Mouse (Mus musculus): ENCODE data around the gene 1700125H20Rik. TPM values are rescaled to one million over a fixed set of nuclear protein-coding genes. Genes with fewer than 3 reads are reported as not detected.

1700125H20Rik gene
- not detected in 2 replicates for polyA plus RNA-seq (2014; fragmentation: Nextera tagmentation; extraction: Ambion mirVana)

- 14% methylated on average over 21 of the region's 21 CpGs for WGBS
Measured at GRCm38 (mm10) chr11:85170058-85170740, at the start of gene 1700125H20Rik. 1700125H20Rik (plus strand) TSS chr11:85170404.

GRCm38 (mm10) chr11:85122073-85122472, 48.1 kb upstream of the 1700125H20Rik start:
- Histone ChIP-seq H3K9me3 (ENCODE audit: control insufficient read depth, low read length) (no peaks in the 10 kb centered on the region), H3K36me3 (ENCODE audit: control insufficient read depth, insufficient read depth, low read length) (no peaks in the 10 kb centered on the region), H3K4me2 (ENCODE audit: low read length) (no peak overlapping the region), H3K4me3 (ENCODE audit: control insufficient read depth in 1 of 2, insufficient read depth in 1 of 2, low read depth in 1 of 2, low read length in 2 of 2) (no peak overlapping the region), H3K4me1 (ENCODE audit: control insufficient read depth in 2 of 2, insufficient read depth in 2 of 2, low read length in 2 of 2) (no peaks in the 10 kb centered on the region), H3K9ac (ENCODE audit: low read length) (no peak overlapping the region), H3K27ac (replicated peaks in 1 of 2; ENCODE audit: control insufficient read depth in 1 of 2, insufficient read depth in 1 of 2, low read depth in 2 of 2, low read length in 2 of 2) (no peak overlapping the region), H3K27me3 (ENCODE audit: control insufficient read depth, insufficient read depth, low read length) (no peaks in the 10 kb centered on the region)
- 73% methylated on average over 1 of the region's 1 CpGs for WGBS
- ATAC-seq (ENCODE audit: insufficient number of reproducible peaks, insufficient read depth, low FRiP score, low read depth) = no peak

More at GRCm38 (mm10) chr11:85170058-85170740, at the start of gene 1700125H20Rik:
- no peak for ATAC-seq (ENCODE audit: insufficient number of reproducible peaks, insufficient read depth, low FRiP score, low read depth)
- no peaks in the 10 kb centered on the region for H3K4me1 ChIP-seq (ENCODE audit: control insufficient read depth in 2 of 2, insufficient read depth in 2 of 2, low read length in 2 of 2)
- no peak within 1 kb of the TSS for H3K27ac ChIP-seq (replicated peaks in 1 of 2; ENCODE audit: control insufficient read depth in 1 of 2, insufficient read depth in 1 of 2, low read depth in 2 of 2, low read length in 2 of 2)
- peak within 1 kb of the TSS; percentile 51; the same call in 1 of the 2 replicates for H3K9ac ChIP-seq (ENCODE audit: low read length)
- peak within 1 kb of the TSS; percentile 21 to 30 for H3K4me3 ChIP-seq (ENCODE audit: control insufficient read depth in 1 of 2, insufficient read depth in 1 of 2, low read depth in 1 of 2, low read length in 2 of 2)
- H3K36me3 ChIP-seq (ENCODE audit: control insufficient read depth, insufficient read depth, low read length) = no peaks in the 10 kb centered on the region
- no peaks in the 10 kb centered on the region for H3K9me3 ChIP-seq (ENCODE audit: control insufficient read depth, low read length)
- no peaks in the 10 kb centered on the region for H3K27me3 ChIP-seq (ENCODE audit: control insufficient read depth, insufficient read depth, low read length)
- peak within 1 kb of the TSS; percentile 64 for H3K4me2 ChIP-seq (ENCODE audit: low read length)

GRCm38 (mm10) chr11:85123267-85123992, 46.8 kb upstream of the 1700125H20Rik start:
- Histone ChIP-seq H3K4me2 (ENCODE audit: low read length) (no peak overlapping the region), H3K4me1 (ENCODE audit: control insufficient read depth in 2 of 2, insufficient read depth in 2 of 2, low read length in 2 of 2) (no peaks in the 10 kb centered on the region), H3K27ac (replicated peaks in 1 of 2; ENCODE audit: control insufficient read depth in 1 of 2, insufficient read depth in 1 of 2, low read depth in 2 of 2, low read length in 2 of 2) (no peak overlapping the region), H3K9me3 (ENCODE audit: control insufficient read depth, low read length) (no peaks in the 10 kb centered on the region), H3K4me3 (ENCODE audit: control insufficient read depth in 1 of 2, insufficient read depth in 1 of 2, low read depth in 1 of 2, low read length in 2 of 2) (no peak overlapping the region), H3K27me3 (ENCODE audit: control insufficient read depth, insufficient read depth, low read length) (no peaks in the 10 kb centered on the region), H3K9ac (ENCODE audit: low read length) (no peak overlapping the region), H3K36me3 (ENCODE audit: control insufficient read depth, insufficient read depth, low read length) (no peaks in the 10 kb centered on the region)
- no peak for ATAC-seq (ENCODE audit: insufficient number of reproducible peaks, insufficient read depth, low FRiP score, low read depth)
- WGBS = 86% methylated on average over 3 of the region's 3 CpGs

GRCm38 (mm10) chr11:85126257-85127102, 43.7 kb upstream of the 1700125H20Rik start:
- no peak overlapping the region for H3K4me3 ChIP-seq (ENCODE audit: control insufficient read depth in 1 of 2, insufficient read depth in 1 of 2, low read depth in 1 of 2, low read length in 2 of 2)
- WGBS = 53% methylated on average over 2 of the region's 2 CpGs
- no peak overlapping the region for H3K4me2 ChIP-seq (ENCODE audit: low read length)
- H3K9ac ChIP-seq (ENCODE audit: low read length) = no peak overlapping the region
- no peaks in the 10 kb centered on the region for H3K9me3 ChIP-seq (ENCODE audit: control insufficient read depth, low read length)
- no peaks in the 10 kb centered on the region for H3K36me3 ChIP-seq (ENCODE audit: control insufficient read depth, insufficient read depth, low read length)
- H3K27ac ChIP-seq (replicated peaks in 1 of 2; ENCODE audit: control insufficient read depth in 1 of 2, insufficient read depth in 1 of 2, low read depth in 2 of 2, low read length in 2 of 2) = no peak overlapping the region
- H3K27me3 ChIP-seq (ENCODE audit: control insufficient read depth, insufficient read depth, low read length) = no peaks in the 10 kb centered on the region
- H3K4me1 ChIP-seq (ENCODE audit: control insufficient read depth in 2 of 2, insufficient read depth in 2 of 2, low read length in 2 of 2) = no peaks in the 10 kb centered on the region
- ATAC-seq (ENCODE audit: insufficient number of reproducible peaks, insufficient read depth, low FRiP score, low read depth) = no peak

GRCm38 (mm10) chr11:85128883-85129282, 41.3 kb upstream of the 1700125H20Rik start:
- Histone ChIP-seq H3K9ac (ENCODE audit: low read length) (no peak overlapping the region), H3K4me1 (ENCODE audit: control insufficient read depth in 2 of 2, insufficient read depth in 2 of 2, low read length in 2 of 2) (0 out of 4 replicates have a peak, but pooled peaks cover 0 to 3% of the 10 kb centered on the region in 2 experiments), H3K4me3 (ENCODE audit: control insufficient read depth in 1 of 2, insufficient read depth in 1 of 2, low read depth in 1 of 2, low read length in 2 of 2) (no peak overlapping the region), H3K27ac (replicated peaks in 1 of 2; ENCODE audit: control insufficient read depth in 1 of 2, insufficient read depth in 1 of 2, low read depth in 2 of 2, low read length in 2 of 2) (no peak overlapping the region), H3K4me2 (ENCODE audit: low read length) (no peak overlapping the region), H3K9me3 (ENCODE audit: control insufficient read depth, low read length) (no peaks in the 10 kb centered on the region), H3K36me3 (ENCODE audit: control insufficient read depth, insufficient read depth, low read length) (no peaks in the 10 kb centered on the region), H3K27me3 (ENCODE audit: control insufficient read depth, insufficient read depth, low read length) (no peaks in the 10 kb centered on the region)
- 85% methylated on average over 1 of the region's 1 CpGs for WGBS
- no peak for ATAC-seq (ENCODE audit: insufficient number of reproducible peaks, insufficient read depth, low FRiP score, low read depth)

- no peak for ATAC-seq (ENCODE audit: insufficient number of reproducible peaks, insufficient read depth, low FRiP score, low read depth)
- Histone ChIP-seq H3K4me2 (ENCODE audit: low read length) (no peak overlapping the region), H3K36me3 (ENCODE audit: control insufficient read depth, insufficient read depth, low read length) (0 out of 2 replicates have a peak, but pooled peaks cover 3% of the 10 kb centered on the region), H3K27me3 (ENCODE audit: control insufficient read depth, insufficient read depth, low read length) (no peaks in the 10 kb centered on the region), H3K9ac (ENCODE audit: low read length) (no peak overlapping the region), H3K4me1 (ENCODE audit: control insufficient read depth in 2 of 2, insufficient read depth in 2 of 2, low read length in 2 of 2) (0 out of 4 replicates have a peak, but pooled peaks cover 0 to 3% of the 10 kb centered on the region in 2 experiments), H3K27ac (replicated peaks in 1 of 2; ENCODE audit: control insufficient read depth in 1 of 2, insufficient read depth in 1 of 2, low read depth in 2 of 2, low read length in 2 of 2) (no peak overlapping the region), H3K9me3 (ENCODE audit: control insufficient read depth, low read length) (no peaks in the 10 kb centered on the region), H3K4me3 (ENCODE audit: control insufficient read depth in 1 of 2, insufficient read depth in 1 of 2, low read depth in 1 of 2, low read length in 2 of 2) (no peak overlapping the region)
- WGBS = 81% methylated on average over 2 of the region's 2 CpGs
Measured at GRCm38 (mm10) chr11:85131542-85131941, 38.7 kb upstream of the 1700125H20Rik start.

- no peak for ATAC-seq (ENCODE audit: insufficient number of reproducible peaks, insufficient read depth, low FRiP score, low read depth)
- whole genome bisulfite sequencing = 1% methylated on average over 17 of the region's 17 CpGs
Measured at GRCm38 (mm10) chr11:85138776-85139474, 31.3 kb upstream of the 1700125H20Rik start.

More at GRCm38 (mm10) chr11:85138776-85139474, 31.3 kb upstream of the 1700125H20Rik start:
- Histone ChIP-seq H3K9me3 (ENCODE audit: control insufficient read depth, low read length) (no peaks in the 10 kb centered on the region), H3K9ac (ENCODE audit: low read length) (peak overlapping the region; percentile 78), H3K4me3 (ENCODE audit: control insufficient read depth in 1 of 2, insufficient read depth in 1 of 2, low read depth in 1 of 2, low read length in 2 of 2) (peak overlapping the region; percentile 68 to 71), H3K27me3 (ENCODE audit: control insufficient read depth, insufficient read depth, low read length) (no peaks in the 10 kb centered on the region), H3K4me1 (ENCODE audit: control insufficient read depth in 2 of 2, insufficient read depth in 2 of 2, low read length in 2 of 2) (peaks cover 2 to 12% of the 10 kb centered on the region in 2 experiments; a peak in 3 of 4 replicates), H3K27ac (replicated peaks in 1 of 2; ENCODE audit: control insufficient read depth in 1 of 2, insufficient read depth in 1 of 2, low read depth in 2 of 2, low read length in 2 of 2) (peak overlapping the region; percentile 19 to 74), H3K36me3 (ENCODE audit: control insufficient read depth, insufficient read depth, low read length) (0 out of 2 replicates have a peak, but pooled peaks cover 3% of the 10 kb centered on the region), H3K4me2 (ENCODE audit: low read length) (peak overlapping the region; percentile 90)

All from heart, embryonic 14.5 days (tissue).